Mouse (Mus musculus) lung, adult 2 months (tissue): Measurements from ENCODE around the gene Jakmip3.

Source experiments
- CTCF ChIP-seq: fragments of 200-500 bp; IDR thresholded peaks from 2 replicates; pipeline ENCODE4 v1.5.1; 2011; ENCODE audit warnings: mild to moderate bottlenecking, low read length, control low read depth; ENCODE audit not compliant: insufficient read depth
- POLR2A ChIP-seq: fragments of 200-500 bp; IDR thresholded peaks from 2 replicates; pipeline ENCODE4 v1.6.1; 2011; ENCODE audit warnings: low read depth, mild to moderate bottlenecking, control low read depth, low read length, borderline replicate concordance; ENCODE audit errors: extremely low read depth

DNA sequence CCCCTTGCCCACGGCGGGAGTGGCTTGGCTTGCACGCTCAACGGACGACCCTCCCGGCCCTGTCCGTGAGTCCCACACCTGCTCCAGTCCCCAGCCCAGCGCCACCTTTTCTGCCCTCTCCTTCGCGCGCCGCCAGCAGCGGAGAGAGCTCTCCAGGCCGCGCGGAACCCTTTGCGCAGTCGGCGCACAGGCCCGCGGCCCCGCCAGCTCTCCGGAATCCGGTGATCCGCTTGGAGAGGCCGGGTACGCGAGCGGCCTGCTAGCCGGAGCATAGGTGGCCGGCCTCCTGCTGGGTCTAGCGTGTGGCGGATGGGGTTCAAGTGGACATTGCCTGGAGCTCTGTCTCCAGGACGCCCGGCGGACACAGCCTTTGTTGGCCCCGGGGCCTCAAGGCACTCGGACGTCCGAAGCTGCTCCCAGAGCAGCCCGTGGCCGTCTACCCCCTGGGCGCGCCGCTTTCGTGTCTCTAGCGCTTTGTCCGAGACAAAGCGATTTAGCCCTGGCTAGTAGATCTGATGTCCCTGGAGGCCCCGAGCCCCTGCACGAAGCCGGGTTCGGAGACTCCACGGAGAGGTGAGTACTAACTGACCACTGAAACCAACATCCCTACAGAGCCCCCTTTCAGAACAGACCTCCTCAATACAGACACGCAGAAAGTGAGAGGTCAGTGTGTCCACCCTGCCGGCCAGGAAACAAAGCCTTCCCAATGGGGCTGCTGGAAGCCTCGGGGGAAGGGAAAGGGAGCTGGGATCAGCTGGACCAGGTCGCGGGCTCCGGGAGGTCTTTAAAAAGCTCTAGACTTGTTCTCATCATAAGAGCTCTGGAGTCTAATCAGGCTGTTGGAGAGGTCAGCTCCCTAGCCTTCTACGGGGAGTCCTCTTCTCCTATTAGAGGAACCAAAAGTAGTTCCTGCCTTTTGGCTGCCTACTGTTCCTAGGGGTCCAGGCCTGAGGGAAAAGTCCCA, 145.9 kb downstream of the Jakmip3 start:
- no peak for TF ChIP-seq CTCF
- no peak for TF ChIP-seq POLR2A
